Mouse (Mus musculus) layer of hippocampus, adult 8-10 months (tissue): ENCODE data around the gene Bud13. TPM values are rescaled to one million over a fixed set of nuclear protein-coding genes. Genes with fewer than 3 reads are reported as not detected.
"Not testable (repeated sequence)": the region's sequence is repeated elsewhere in the genome, so short reads cannot be mapped to it uniquely, and the experiment has no call there.

ENCODE experiments used
- DNase-seq, 2 experiments: peaks; one replicate each; pipeline ENCODE4 v3.0.0; 2022; ENCODE audit warnings: low spot score in 2 of 2
- total RNA-seq, 4 experiments: library from RNA; stranded (reverse); gene quantifications; 2 replicates each; pipeline ENCODE4 v1.2.4; 2022

Bud13 gene
- total RNA-seq, 4 experiments from 2014 or later, result 9.3 to 12.7 (median 11.0) TPM

- DNase-seq, result no peak
These were observed 15.6 kb downstream of the Bud13 start for GRCm38 (mm10) chr9:46298381-46298780.

DNA sequence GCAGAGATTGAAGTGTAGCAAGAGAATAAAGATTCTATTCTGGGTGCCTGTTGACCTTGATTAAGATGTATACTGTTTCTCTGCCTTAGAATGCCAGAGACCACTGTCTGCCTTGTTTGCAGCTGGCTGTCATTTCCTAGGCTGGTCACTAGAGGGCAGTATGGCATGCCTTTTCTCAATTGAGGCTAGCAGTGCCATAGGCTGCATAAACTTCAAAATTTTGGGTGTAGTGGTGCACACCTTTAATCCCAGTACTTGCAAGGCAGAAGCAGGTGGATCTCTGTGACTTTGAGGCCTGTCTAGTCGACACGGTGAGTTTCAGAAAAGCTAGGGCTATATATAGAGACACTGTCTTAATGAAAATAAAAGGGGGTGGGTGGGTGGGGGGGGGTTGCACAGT, 19.3 kb downstream of the Bud13 start:
- peak in 1 of 2 experiments; percentile 64 for DNase-seq

GRCm38 (mm10) chr9:46309121-46309520, 26.3 kb downstream of the Bud13 start:
- no peak for DNase-seq

DNA sequence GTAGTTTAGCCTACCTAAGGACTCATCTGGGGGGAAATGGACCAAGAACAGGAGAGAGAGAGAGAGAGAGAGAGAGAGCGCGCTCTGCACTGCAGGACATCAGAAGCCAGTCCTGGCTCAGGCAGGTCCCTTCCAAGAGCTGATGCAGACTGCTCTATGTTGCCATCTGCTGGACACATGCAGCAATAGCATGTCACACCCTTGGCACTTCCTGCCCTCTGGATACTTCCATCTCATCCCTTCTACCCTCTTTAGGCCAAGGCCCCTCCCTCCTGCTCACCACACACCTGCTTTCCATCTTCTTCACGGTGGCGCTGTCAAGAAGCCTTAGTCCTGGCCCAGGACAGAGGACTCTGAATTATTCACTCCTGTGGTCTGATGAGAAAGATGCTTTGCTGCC, 31.7 kb downstream of the Bud13 start:
- peak in 1 of 2 experiments; percentile 66 for DNase-seq

GRCm38 (mm10) chr9:46314921-46315320, 32.1 kb downstream of the Bud13 start:
- DNase-seq, result no peak

- peak; percentile 62 to 66 for DNase-seq
These were observed 33.1 kb downstream of the Bud13 start for GRCm38 (mm10) chr9:46315807-46316365.

DNA sequence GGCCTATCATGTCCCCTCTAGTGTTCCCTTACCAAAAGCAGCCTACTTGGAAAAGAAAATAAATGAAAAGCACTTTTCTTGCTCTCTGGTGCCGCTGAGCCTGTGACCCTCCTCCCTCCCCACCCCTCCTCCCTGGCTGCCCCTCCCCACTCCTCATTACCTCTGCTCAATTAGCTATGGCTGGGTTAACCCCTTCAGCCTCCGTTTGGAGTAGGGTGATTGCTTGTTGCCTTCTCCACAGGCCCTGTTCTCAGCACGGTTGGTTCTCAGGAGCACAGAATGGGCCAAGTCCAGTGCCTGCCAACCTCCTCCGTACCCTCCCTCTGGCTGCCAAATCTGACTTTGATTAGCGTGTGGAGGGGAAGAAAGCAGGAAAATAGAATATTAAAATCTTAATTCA, 33.6 kb downstream of the Bud13 start:
- peak in 1 of 2 experiments; percentile 51 for DNase-seq

DNA sequence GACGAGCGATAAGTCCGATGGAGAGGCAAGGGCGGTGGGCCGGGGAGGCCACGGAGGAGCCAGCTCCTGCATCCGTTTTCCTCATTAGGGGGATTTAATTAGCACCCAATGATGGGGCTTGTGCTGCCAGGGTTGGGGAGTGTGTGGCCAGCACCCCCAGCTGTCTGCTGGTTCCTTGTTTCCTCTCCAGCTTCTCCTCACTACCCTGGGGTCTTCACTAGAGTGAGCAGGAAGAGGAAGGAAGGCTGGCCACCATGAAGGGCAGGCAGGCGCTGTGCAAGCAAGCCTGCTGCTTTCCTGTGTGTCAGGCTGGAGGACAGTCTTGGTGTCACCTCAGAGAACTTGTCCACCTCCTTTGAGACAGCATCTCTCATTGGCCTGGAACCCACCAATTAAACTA, 34.1 kb downstream of the Bud13 start:
- DNase-seq, result peak in 1 of 2 experiments; percentile 21

GRCm38 (mm10) chr9:46317957-46318356, 35.1 kb downstream of the Bud13 start:
- no peak for DNase-seq

GRCm38 (mm10) chr9:46319886-46320285, 37.1 kb downstream of the Bud13 start, which contains the start of gene 4931429L15Rik:
Gene 4931429L15Rik, minus strand, starts transcription at chr9:46319986.
- DNase-seq, result not testable (repeated sequence)

GRCm38 (mm10) chr9:46320461-46320860, 37.7 kb downstream of the Bud13 start:
- no peak for DNase-seq

GRCm38 (mm10) chr9:46326694-46327405, 44.0 kb downstream of the Bud13 start:
- DNase-seq, result no peak

DNA sequence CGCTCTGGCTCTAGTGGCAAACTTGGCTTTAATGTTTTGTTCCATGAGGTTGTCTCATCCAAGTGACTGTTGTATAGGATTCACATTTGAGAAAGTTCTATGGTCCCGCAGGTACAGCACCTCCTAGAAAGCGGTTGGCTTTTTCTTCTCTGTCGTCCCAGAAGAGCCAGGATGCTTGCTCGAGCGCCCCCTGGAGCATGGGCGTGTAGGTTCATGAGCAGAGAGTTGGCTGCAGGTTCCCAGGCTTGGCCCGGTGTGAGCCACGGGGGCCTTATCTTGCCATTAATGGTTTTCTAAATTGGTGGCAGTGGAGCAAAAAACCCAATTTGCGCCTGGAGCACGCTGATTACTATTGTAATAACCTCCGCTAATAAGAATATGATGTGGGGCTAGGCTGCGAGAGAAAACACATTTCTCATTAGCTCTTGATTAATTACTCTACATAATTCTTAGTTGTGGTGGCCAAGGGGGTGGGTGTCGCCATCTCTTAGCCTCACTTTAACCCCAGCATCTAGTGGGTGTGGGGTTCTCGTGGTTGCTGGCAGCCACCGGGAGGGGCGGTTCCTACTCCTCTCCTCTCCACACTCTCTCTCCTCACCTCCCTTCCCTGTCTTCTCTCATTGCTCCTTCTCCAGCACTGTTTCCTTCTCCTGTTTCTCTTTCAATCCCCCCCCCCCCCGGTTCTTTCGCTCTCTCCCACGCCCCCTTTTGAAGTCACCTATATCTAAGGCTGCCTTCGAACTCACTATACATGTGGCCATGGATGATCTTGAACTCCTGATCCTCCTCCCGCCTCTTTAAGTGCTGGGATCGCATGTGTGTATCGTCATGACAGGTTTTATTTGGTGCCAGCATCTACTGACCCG, 45.1 kb downstream of the Bud13 start:
- DNase-seq, result no peak

DNA sequence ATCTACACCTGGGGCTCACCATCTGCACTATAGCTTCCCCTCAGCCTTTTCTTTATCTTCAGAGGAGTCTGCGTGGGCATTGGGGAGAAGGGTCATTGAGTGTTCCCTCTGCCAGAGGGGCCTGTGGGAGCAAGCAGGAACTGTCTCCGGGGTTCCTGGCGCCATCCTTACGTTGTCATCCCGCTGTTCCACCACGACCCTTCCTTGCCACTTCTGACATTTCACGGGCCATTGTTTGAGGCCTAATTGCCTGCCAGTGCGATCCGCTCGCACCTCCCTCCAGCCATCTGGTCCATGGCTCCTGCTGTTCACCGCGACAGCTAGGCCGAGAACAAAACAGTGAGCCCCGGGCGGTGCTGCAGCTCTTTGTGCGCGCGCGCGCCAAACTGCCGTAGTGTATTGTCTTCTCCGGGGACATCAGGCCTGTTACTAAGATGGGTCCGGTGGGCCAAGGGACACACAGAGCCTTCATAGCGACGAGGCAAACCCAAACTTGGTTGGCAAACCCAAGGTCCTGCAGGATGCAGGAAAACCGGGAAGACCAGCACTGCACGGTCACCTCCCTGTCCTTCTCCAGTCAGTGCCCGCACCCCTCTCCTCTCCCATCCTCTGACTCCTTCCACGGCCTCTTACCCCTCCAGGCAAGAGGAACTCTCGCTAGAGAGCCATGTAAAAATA, 45.9 kb downstream of the Bud13 start:
- peak in 1 of 2 experiments; percentile 74 for DNase-seq

GRCm38 (mm10) chr9:46329250-46329648, 46.4 kb downstream of the Bud13 start:
- no peak for DNase-seq

GRCm38 (mm10) chr9:46329801-46330585, 47.2 kb downstream of the Bud13 start:
- DNase-seq, result no peak

GRCm38 (mm10) chr9:46330586-46330895, 47.7 kb downstream of the Bud13 start:
- no peak for DNase-seq

GRCm38 (mm10) chr9:46331301-46331700, 48.5 kb downstream of the Bud13 start:
- no peak for DNase-seq

DNA sequence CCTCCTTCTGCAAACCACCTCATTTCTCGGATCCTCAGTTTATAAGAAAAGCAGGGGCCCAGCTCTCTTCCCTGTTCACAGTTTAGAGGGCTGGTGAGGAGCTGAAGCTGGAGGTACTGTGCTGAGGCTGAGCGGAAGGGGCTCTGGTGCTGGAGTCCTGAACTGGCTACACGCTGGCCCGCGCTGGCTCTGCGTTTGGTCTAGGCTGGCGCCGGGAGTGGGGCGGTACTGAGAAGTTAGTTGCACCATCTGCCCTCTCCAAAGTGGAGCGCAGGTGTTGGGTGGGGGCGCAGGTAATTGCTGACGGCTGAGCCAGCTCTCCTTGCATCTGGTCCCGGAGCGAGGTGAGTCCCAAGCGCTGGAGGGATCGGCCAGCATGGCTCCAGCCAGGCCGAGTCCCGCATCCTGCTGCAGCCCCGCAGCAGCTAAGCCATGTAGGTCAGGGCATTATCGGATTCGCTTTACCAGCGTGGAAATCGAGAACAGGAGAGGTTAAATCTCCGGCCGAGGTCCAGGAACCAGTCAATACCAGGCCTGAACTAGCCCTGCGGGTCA, 51.7 kb downstream of the Bud13 start:
- no peak for DNase-seq

- DNase-seq, result no peak
These were observed 52.7 kb downstream of the Bud13 start for GRCm38 (mm10) chr9:46335461-46335995.
